Mouse (Mus musculus) embryonic facial prominence, embryonic 15.5 days (tissue): Measurements from ENCODE around the gene Zmynd11. TPM values are rescaled to one million over a fixed set of nuclear protein-coding genes. Genes with fewer than 3 reads are reported as not detected.
"Not testable (repeated sequence)": the region's sequence is repeated elsewhere in the genome, so short reads cannot be mapped to it uniquely, and the experiment has no call there.

Source experiments
- ATAC-seq: fragments of 200-750 bp; cut with Nextera tagmentation; 2 replicates; pipeline ENCODE4 v1.8.0; 2017; ENCODE audit warnings: low read depth, moderate TSS enrichment; ENCODE audit not compliant: insufficient number of reproducible peaks, low FRiP score, low TSS enrichment
- H3K27ac ChIP-seq: fragments of 300-500 bp; sonication (generic); replicated peaks from 2 replicates; pipeline ENCODE4 v1.5.1; 2015; ENCODE audit warnings: mild to moderate bottlenecking, inconsistent platforms
- H3K27me3 ChIP-seq: fragments of 300-500 bp; sonication (generic); 2 replicates; pipeline ENCODE4 v1.6.1; 2015; ENCODE audit warnings: inconsistent platforms
- H3K36me3 ChIP-seq: fragments of 300-500 bp; sonication (generic); 2 replicates; pipeline ENCODE4 v1.6.1; 2015; ENCODE audit warnings: mild to moderate bottlenecking, inconsistent platforms
- H3K4me1 ChIP-seq: fragments of 300-500 bp; sonication (generic); 2 replicates; pipeline ENCODE4 v1.6.1; 2015; ENCODE audit warnings: inconsistent platforms
- H3K4me2 ChIP-seq: fragments of 300-500 bp; sonication (generic); replicated peaks from 2 replicates; pipeline ENCODE4 v1.6.1; 2015; ENCODE audit warnings: mild to moderate bottlenecking, inconsistent platforms
- H3K4me3 ChIP-seq: fragments of 300-500 bp; sonication (generic); replicated peaks from 2 replicates; pipeline ENCODE4 v1.5.1; 2015; ENCODE audit warnings: mild to moderate bottlenecking, inconsistent platforms
- H3K9ac ChIP-seq: fragments of 300-500 bp; sonication (generic); 2 replicates; pipeline ENCODE4 v1.6.1; 2015; ENCODE audit warnings: inconsistent platforms
- H3K9me3 ChIP-seq: fragments of 300-500 bp; sonication (generic); replicated peaks from 2 replicates; pipeline ENCODE4 v1.6.1; 2016; ENCODE audit warnings: inconsistent platforms
- WGBS: fragments of 180-500 bp; shearing (Covaris S2); methylation state at CpG from one replicate; pipeline ENCODE4 v1.1.7; 2015; 5-methylcytosine and 5-hydroxymethylcytosine counted together
- polyA plus RNA-seq: library from polyadenylated mRNA; unstranded; fragments of >200 nt; fragmentation: Nextera tagmentation; extraction: Ambion mirVana; gene quantifications from 2 replicates; pipeline ENCODE4 v1.2.1, GENCODE M21; 2015

The Zmynd11 gene
- polyA plus RNA-seq, 1 experiment from 2014 or later: 117 TPM

DNA sequence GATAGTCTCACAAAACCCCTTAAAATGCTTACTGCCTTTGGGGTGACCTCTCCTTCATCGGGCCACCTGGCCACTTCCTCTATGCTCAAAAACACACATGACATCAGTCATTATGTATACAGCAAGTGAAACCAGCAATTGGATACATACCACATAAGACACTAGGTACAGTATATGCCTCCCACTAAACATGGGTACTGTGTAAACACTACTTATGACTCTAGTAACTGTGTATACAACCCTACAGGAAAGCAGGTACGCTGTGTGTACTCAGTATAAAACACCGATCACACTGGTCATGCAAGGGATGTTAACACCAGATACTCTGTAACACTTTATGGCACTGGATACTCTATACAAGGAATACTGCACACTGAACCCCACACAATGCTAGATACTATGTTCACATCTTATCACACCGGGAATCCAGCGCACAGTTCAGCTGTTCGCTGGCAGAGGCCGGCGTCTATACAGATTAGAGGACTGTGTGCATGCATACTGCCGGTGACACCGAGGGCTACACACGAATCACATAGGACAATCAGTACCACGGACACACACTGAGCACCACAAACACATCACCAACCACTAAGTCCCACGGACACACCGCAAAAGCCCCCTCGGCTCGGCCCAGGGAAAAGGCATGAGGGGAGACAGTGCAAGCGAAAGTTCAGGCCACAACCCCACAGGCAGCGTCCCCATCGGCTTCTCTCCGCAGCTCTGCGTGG is 1.9 kb downstream of the Zmynd11 start:
- H3K27ac ChIP-seq: peak overlapping the region; percentile 99
- WGBS: 3% methylated on average over 21 of the region's 21 CpGs

DNA sequence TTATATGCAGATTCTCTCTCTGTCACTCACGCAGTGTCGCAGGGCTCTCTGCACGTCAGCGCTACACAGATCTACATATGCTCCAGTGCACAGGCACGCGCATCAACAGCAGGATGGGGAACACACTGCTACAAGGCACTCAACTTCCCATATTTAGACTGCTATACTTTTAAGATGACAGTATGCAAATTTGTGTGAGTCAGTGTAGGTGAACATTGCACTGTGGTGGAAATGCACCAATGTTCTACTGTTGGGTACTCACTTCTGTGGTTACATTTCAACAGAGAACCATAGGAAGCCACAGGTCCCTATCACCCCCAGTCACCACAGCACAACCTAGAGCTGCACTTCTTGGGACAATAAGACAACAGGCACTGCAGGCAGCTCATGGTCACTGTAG is 5.1 kb downstream of the Zmynd11 start:
- ATAC-seq: no peak
- H3K27ac ChIP-seq: no peak overlapping the region
- H3K4me1 ChIP-seq: peaks cover 25% of the 10 kb centered on the region
- H3K9me3 ChIP-seq: no peaks in the 10 kb centered on the region
- no peaks in the 10 kb centered on the region for H3K36me3 ChIP-seq
- H3K4me3 ChIP-seq: no peak overlapping the region
- H3K9ac ChIP-seq: no peak overlapping the region
- 76% methylated on average over 6 of the region's 6 CpGs for WGBS
- H3K4me2 ChIP-seq: no peak overlapping the region
- H3K27me3 ChIP-seq: no peaks in the 10 kb centered on the region

More for the DNA sequence above, 1.9 kb downstream of the Zmynd11 start:
- Histone ChIP-seq H3K36me3 (no peaks in the 10 kb centered on the region), H3K9ac (peak overlapping the region; percentile 99), H3K27me3 (no peaks in the 10 kb centered on the region), H3K4me1 (peaks cover 34% of the 10 kb centered on the region), H3K9me3 (no peaks in the 10 kb centered on the region), H3K4me2 (peak overlapping the region; percentile 62), H3K4me3 (peak overlapping the region; percentile 74)
- ATAC-seq: peak; percentile 44

DNA sequence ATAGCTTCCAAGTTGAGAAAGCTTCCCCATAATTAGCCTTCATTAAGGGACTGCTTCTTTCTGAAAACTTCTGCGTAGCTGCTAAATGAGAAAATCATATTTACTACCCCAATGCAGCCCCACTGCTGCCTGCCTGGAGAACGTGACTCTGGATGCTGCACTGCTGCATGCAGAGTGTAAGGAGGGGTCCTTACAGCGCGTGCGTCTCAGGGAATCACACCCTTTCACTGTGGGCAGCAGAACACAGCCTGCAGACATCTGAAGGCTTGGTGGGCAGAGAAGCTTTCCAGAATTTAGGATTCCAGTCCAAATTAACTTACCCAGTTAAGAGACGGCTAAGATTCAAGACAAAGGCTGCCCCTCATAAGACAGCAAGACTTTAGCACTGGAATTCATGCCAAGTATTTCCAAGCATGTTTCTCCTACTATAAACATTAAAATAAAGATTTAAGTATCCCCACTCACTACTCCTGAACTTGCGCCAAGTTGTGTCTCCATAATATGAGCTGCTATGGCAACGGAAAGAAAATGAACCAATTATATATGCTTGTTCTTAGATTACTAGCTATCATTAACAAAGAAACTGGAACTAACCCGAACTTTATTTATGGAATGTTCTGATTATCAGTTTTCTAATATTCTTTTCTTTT is 7.2 kb downstream of the Zmynd11 start:
- 34% methylated on average over 9 of the region's 9 CpGs for WGBS
- no peaks in the 10 kb centered on the region for H3K9me3 ChIP-seq
- H3K4me3 ChIP-seq: no peak overlapping the region
- H3K27me3 ChIP-seq: no peaks in the 10 kb centered on the region
- no peak overlapping the region for H3K9ac ChIP-seq
- H3K4me1 ChIP-seq: peaks cover 31% of the 10 kb centered on the region
- no peak overlapping the region; the same call in 1 of the 2 replicates for H3K4me2 ChIP-seq
- ATAC-seq: no peak
- no peak overlapping the region for H3K27ac ChIP-seq
- H3K36me3 ChIP-seq: no peaks in the 10 kb centered on the region

DNA sequence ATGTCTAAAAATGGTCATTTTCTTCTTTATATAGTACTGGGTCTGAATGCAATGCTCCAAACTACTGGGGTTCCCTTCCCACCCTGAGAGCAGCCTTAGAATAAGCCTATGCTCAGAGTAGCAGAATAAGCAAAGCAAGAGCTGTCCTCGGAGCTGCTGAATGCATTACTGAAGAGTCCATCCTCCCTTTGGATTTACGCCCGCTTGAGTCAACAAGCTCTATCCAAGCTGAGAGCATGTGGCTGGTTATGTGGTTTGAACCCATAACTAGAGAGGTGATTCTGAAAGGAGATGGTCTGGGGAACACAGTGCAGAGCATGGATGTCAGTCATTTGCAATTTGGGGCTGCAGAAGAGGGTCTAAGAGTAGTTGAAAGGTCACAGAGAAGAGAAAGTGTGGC is 11.4 kb downstream of the Zmynd11 start:
- WGBS: 52% methylated on average over 3 of the region's 3 CpGs
- no peak overlapping the region for H3K9ac ChIP-seq

DNA sequence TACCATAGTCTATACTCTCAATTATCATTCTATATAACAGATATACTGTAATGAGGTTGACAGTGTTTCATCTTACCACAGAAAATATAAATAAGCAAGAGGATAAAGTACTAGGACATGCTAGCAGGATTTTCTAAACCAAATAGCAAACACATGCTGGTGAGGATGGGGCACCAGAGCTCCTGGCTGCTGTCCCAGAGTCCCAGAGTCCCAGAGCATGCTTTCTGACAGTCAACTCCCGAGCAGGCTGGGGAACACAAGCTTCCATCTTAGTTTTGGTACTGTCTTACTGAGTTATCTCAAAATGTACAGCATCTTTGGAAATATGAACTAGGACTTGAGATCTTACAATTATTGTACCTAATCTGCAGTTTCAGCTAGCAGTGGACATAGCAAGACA is 14.8 kb downstream of the Zmynd11 start:
- no peak overlapping the region for H3K9ac ChIP-seq
- peaks cover 14% of the 10 kb centered on the region for H3K4me1 ChIP-seq
- H3K9me3 ChIP-seq: no peaks in the 10 kb centered on the region
- H3K4me2 ChIP-seq: no peak overlapping the region
- ATAC-seq: no peak
- no peak overlapping the region for H3K4me3 ChIP-seq
- no peaks in the 10 kb centered on the region for H3K27me3 ChIP-seq
- no peaks in the 10 kb centered on the region for H3K36me3 ChIP-seq
- 21% methylated on average over 1 of the region's 1 CpGs for WGBS
- H3K27ac ChIP-seq: peak overlapping the region; percentile 24; the same call in 1 of the 2 replicates

More for the DNA sequence above, 11.4 kb downstream of the Zmynd11 start:
- ATAC-seq: no peak
- H3K36me3 ChIP-seq: no peaks in the 10 kb centered on the region
- H3K4me1 ChIP-seq: peaks cover 24% of the 10 kb centered on the region
- H3K27me3 ChIP-seq: no peaks in the 10 kb centered on the region
- no peaks in the 10 kb centered on the region for H3K9me3 ChIP-seq
- no peak overlapping the region for H3K4me3 ChIP-seq
- H3K4me2 ChIP-seq: no peak overlapping the region
- no peak overlapping the region for H3K27ac ChIP-seq

DNA sequence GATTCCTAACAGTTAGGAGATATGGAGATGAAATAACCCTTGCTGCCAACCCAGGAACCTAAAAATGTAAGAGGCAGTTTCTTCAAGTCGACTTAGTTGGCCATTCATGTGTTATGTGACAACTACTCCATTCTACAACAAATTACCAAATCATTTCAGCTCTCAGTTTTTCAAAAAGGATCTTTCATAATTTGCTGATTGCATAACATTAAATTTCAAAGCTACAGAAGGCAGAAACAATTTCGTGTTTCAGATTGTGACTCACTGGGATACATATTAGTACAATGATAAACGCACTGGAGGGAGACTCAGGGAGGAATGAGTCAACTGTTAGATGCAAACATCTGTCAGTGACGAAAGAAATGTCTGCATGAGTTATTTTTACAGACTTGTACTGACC is 15.3 kb downstream of the Zmynd11 start:
- no peak overlapping the region for H3K9ac ChIP-seq
- H3K4me1 ChIP-seq: peaks cover 17% of the 10 kb centered on the region
- H3K4me3 ChIP-seq: no peak overlapping the region
- 56% methylated on average over 4 of the region's 4 CpGs for WGBS
- no peaks in the 10 kb centered on the region for H3K27me3 ChIP-seq
- ATAC-seq: no peak
- H3K4me2 ChIP-seq: no peak overlapping the region
- H3K9me3 ChIP-seq: no peaks in the 10 kb centered on the region
- no peak overlapping the region for H3K27ac ChIP-seq
- no peaks in the 10 kb centered on the region for H3K36me3 ChIP-seq

DNA sequence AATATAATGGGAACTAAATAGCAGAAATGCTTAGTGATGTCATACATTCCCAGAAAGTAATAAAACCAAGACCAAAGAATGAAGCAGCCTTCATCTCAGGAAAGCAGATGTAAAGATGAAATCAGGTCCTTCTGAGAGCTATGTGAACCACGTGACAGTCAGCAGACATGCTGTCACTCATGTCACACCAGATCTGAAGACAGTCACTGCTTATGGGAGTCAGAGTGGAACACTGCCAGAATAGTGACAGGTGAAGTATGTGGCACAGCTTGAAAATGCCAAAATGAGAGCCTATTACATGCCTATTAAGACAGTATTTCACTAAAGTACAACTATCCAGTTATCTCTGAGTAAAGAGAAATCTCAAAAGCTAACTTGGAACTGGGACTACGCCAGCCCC is 26.9 kb downstream of the Zmynd11 start:
- Histone ChIP-seq H3K27ac (no peak overlapping the region), H3K4me1 (peaks cover 6% of the 10 kb centered on the region; the same call in 1 of the 2 replicates), H3K9me3 (no peaks in the 10 kb centered on the region), H3K4me2 (no peak overlapping the region), H3K4me3 (no peak overlapping the region), H3K36me3 (no peaks in the 10 kb centered on the region; the same call in 1 of the 2 replicates), H3K27me3 (no peaks in the 10 kb centered on the region), H3K9ac (no peak overlapping the region)
- no peak for ATAC-seq
- WGBS: 63% methylated on average over 2 of the region's 2 CpGs

DNA sequence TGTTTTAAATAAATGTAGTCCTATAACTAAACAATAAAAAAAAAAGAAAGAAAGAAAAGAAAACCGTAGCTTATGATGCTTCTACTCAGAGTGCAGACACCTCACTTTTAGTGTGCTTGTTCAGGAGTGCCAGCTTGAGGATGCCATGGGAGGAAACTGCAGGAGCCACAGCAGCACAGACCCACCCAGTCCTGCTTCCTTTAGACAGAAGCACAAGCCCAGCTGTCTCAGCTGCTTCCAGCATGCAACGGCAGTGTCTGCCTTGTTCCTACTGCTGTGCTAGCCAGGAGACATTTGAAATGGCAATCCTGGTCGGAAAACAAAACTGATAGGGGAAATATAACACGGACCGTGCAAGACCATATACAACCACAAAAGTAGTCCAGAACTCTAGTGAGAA is 28.1 kb downstream of the Zmynd11 start:
- ATAC-seq: no peak
- peaks cover 3% of the 10 kb centered on the region for H3K36me3 ChIP-seq
- no peaks in the 10 kb centered on the region for H3K9me3 ChIP-seq
- no peak overlapping the region for H3K9ac ChIP-seq
- no peak overlapping the region for H3K27ac ChIP-seq
- H3K4me2 ChIP-seq: no peak overlapping the region
- 81% methylated on average over 5 of the region's 5 CpGs for WGBS
- H3K4me1 ChIP-seq: no peaks in the 10 kb centered on the region
- H3K27me3 ChIP-seq: no peaks in the 10 kb centered on the region
- H3K4me3 ChIP-seq: no peak overlapping the region

DNA sequence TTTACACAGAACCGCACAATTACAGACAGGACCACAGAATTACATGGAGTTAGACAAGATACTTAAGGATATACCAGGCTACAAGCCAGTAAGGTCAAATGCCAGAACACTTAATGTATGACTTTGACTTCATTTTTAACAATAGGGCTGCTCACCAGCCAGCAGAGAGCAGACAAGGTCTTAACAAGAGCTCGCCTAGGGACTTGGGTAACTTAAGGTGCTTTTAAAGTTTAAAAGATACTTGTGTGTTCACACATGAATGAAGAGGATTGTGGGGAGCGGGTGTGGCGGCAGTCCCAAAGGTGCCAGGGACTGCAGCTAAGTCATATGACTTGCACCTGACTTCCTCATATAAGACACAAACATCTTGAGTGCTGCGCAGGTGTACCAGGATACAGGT is 32.9 kb downstream of the Zmynd11 start:
- not testable (repeated sequence) for H3K27ac ChIP-seq, H3K4me3 ChIP-seq, ATAC-seq, H3K9me3 ChIP-seq, H3K4me1 ChIP-seq, H3K4me2 ChIP-seq, H3K9ac ChIP-seq, H3K27me3 ChIP-seq
- WGBS: 93% methylated on average over 4 of the region's 5 CpGs
- H3K36me3 ChIP-seq: peaks cover 24% of the 10 kb centered on the region

DNA sequence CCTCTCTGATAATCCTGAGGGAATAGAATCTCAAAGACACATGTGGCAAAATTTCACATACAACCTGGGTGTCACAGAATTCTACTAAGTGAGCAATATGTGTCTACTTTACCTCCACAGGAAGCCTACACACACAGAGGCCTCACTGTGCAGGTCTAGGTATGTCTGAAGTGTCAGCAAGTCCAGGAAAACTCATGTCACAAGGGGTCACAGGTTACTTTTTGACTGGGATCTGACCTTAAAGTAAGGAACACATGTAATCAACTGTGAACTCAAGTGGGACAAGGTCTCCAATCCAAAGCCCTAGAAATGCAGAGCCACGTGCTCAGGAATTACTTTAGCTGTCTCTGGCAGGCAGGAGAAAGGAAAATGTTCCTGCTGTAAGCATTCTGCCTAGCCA is 36.1 kb downstream of the Zmynd11 start:
- H3K9me3 ChIP-seq: no peaks in the 10 kb centered on the region
- no peak for ATAC-seq
- H3K4me1 ChIP-seq: no peaks in the 10 kb centered on the region
- no peaks in the 10 kb centered on the region for H3K27me3 ChIP-seq
- no peak overlapping the region for H3K9ac ChIP-seq
- 75% methylated on average over 1 of the region's 1 CpGs for WGBS
- peaks cover 40% of the 10 kb centered on the region for H3K36me3 ChIP-seq
- no peak overlapping the region for H3K4me2 ChIP-seq
- no peak overlapping the region for H3K27ac ChIP-seq
- H3K4me3 ChIP-seq: no peak overlapping the region

DNA sequence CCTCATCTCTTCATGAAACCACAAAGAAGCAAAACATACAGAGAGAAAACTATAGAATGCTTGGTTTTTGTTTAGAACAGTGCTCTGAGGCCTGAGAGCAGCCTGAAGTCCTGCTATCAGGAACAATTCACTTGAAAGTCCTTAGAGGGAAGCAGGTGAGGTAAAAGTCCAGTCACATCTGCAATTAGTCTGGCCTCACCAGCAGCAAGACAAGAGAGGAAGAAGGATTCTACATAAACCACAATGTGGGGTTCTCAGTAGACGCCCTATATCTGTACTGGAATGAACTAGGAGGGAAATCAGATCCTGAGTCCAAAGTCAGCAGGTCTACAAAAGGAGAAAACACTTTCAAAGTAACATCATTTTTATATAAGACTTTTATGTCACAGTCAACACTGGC is 49.9 kb downstream of the Zmynd11 start:
- peaks cover 4% of the 10 kb centered on the region; the same call in 1 of the 2 replicates for H3K36me3 ChIP-seq
- no peak overlapping the region for H3K4me3 ChIP-seq
- H3K4me1 ChIP-seq: no peaks in the 10 kb centered on the region
- H3K9me3 ChIP-seq: no peaks in the 10 kb centered on the region
- no peak for ATAC-seq
- H3K9ac ChIP-seq: no peak overlapping the region
- H3K27ac ChIP-seq: no peak overlapping the region
- H3K4me2 ChIP-seq: no peak overlapping the region
- 86% methylated on average over 1 of the region's 1 CpGs for WGBS
- no peaks in the 10 kb centered on the region for H3K27me3 ChIP-seq
